Mouse (Mus musculus) hindbrain, postnatal 0 days (tissue): Measurements from ENCODE around the gene Gm49321. TPM values are rescaled to one million over a fixed set of nuclear protein-coding genes. Genes with fewer than 3 reads are reported as not detected.

Experiments
- ATAC-seq: fragments of 200-750 bp; cut with Nextera tagmentation; 2 replicates; pipeline ENCODE4 v1.8.0; 2017; ENCODE audit warnings: mild to moderate bottlenecking, moderate TSS enrichment, moderate library complexity
- DNase-seq: peaks from one replicate; pipeline ENCODE4 v3.0.0-alpha.2; 2015; ENCODE audit warnings: low spot score
- H3K27ac ChIP-seq: fragments of 300-500 bp; sonication (generic); 2 replicates; pipeline ENCODE4 v1.5.1; 2014; ENCODE audit warnings: mild to moderate bottlenecking
- H3K27me3 ChIP-seq: fragments of 300-500 bp; sonication (generic); 2 replicates; pipeline ENCODE4 v1.6.1; 2014; ENCODE audit warnings: low read length, mixed read lengths; ENCODE audit not compliant: insufficient read depth
- H3K36me3 ChIP-seq: fragments of 300-500 bp; sonication (generic); 2 replicates; pipeline ENCODE4 v1.6.1; 2014; ENCODE audit warnings: low read length, mixed read lengths; ENCODE audit not compliant: insufficient read depth
- H3K4me1 ChIP-seq: fragments of 300-500 bp; sonication (generic); 2 replicates; pipeline ENCODE4 v1.6.1; 2014; ENCODE audit warnings: antibody characterized with exemption, low read length, mixed read lengths; ENCODE audit not compliant: insufficient read depth
- H3K4me2 ChIP-seq: fragments of 300-500 bp; sonication (generic); 2 replicates; pipeline ENCODE4 v1.6.1; 2014; ENCODE audit warnings: low read depth, mild to moderate bottlenecking, low read length, moderate library complexity, mixed read lengths
- H3K4me3 ChIP-seq: fragments of 300-500 bp; sonication (generic); 2 replicates; pipeline ENCODE4 v1.5.1; 2014; ENCODE audit warnings: low read length
- H3K9ac ChIP-seq: fragments of 300-500 bp; sonication (generic); replicated peaks from 2 replicates; pipeline ENCODE4 v1.6.1; 2014; ENCODE audit warnings: mild to moderate bottlenecking, low read length, moderate library complexity, mixed read lengths
- H3K9me3 ChIP-seq: fragments of 300-500 bp; sonication (generic); 2 replicates; pipeline ENCODE4 v1.6.1; 2016; ENCODE audit warnings: low read length, mixed read lengths
- CTCF ChIP-seq: IDR thresholded peaks from 2 replicates; pipeline ENCODE4 v1.5.1; 2016; ENCODE audit warnings: antibody characterized with exemption, control low read depth, low read depth
- WGBS: fragments of 180-500 bp; shearing (Covaris S2); extraction: QIAGEN DNeasy Blood & Tissue Kit; methylation state at CpG from one replicate; pipeline ENCODE4 v1.1.7; 2014; 5-methylcytosine and 5-hydroxymethylcytosine counted together
- polyA plus RNA-seq: library from polyadenylated mRNA; unstranded; fragments of >200 nt; fragmentation: Nextera tagmentation; extraction: Ambion mirVana; gene quantifications from 2 replicates; pipeline ENCODE4 v1.2.1, GENCODE M21; 2015
- total RNA-seq: library from RNA; depleted of rRNA; stranded (reverse); fragments of >200 nt; gene quantifications from 2 replicates; pipeline ENCODE4 v1.2.3, GENCODE M21; 2014; rRNA removed

The Gm49321 gene
- total and polyA plus RNA-seq, 2 experiments from 2014 or later = 14.8 TPM; not detected in 1

DNA sequence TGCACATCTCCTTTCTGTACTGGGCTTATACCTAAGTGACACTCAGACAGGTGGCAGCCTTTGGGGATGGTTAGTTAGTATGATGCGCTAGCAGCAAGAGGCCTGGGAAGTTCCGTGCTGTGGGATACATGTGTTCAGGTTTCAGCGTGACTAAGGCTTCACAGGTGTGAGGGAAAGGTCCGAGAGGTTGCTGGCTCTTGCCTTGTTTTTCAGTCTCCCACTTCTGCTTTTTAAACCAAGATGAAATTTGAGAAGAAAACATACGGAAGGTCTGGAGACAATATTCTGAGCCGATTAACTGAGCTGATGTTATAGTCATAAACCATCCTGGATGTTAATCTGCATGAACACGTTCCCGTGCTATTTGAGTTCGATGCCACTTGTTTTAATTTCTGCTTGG, 65.0 kb downstream of the Gm49321 start:
- Histone ChIP-seq H3K27ac (no peak overlapping the region), H3K4me2 (no peak overlapping the region), H3K4me1 (no peaks in the 10 kb centered on the region), H3K36me3 (no peaks in the 10 kb centered on the region), H3K9me3 (no peaks in the 10 kb centered on the region), H3K27me3 (no peaks in the 10 kb centered on the region), H3K4me3 (no peak overlapping the region), H3K9ac (no peak overlapping the region)
- DNase-seq (no peak), ATAC-seq (no peak)
- WGBS = 89% methylated on average over 9 of the region's 9 CpGs
- no peak for TF ChIP-seq CTCF

DNA sequence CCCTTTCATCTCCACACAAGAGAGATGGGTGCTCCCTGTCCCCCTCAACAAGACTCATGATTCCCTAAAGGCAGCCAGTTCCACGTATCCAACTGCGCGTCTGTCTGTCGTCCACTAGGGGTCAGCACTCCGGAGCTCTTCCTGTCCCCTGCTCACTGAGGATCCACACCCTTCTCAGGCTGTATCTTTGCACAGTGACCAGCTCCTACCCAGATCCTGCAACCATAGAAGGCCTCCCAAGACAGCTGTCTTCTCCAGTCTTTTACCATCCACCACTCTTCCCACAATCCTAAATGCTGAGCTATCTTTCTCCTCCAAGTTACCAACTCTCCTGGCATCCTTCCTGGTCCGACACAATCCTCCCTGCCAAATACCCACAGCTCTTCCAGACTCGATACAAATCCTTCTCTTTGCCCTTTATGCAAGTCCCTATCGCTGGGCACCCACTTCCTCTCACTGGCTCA, 72.0 kb downstream of the Gm49321 start:
- peak; percentile 87 for TF ChIP-seq CTCF
- no peaks in the 10 kb centered on the region for H3K36me3 ChIP-seq
- H3K9me3 ChIP-seq = no peaks in the 10 kb centered on the region
- peak; percentile 79 for ATAC-seq
- DNase-seq = peak; percentile 60
- H3K27ac ChIP-seq = no peak overlapping the region
- no peak overlapping the region for H3K4me3 ChIP-seq
- no peak overlapping the region for H3K9ac ChIP-seq
- WGBS = 17% methylated on average over 8 of the region's 8 CpGs
- no peaks in the 10 kb centered on the region for H3K27me3 ChIP-seq
- no peak overlapping the region for H3K4me2 ChIP-seq
- H3K4me1 ChIP-seq = no peaks in the 10 kb centered on the region

DNA sequence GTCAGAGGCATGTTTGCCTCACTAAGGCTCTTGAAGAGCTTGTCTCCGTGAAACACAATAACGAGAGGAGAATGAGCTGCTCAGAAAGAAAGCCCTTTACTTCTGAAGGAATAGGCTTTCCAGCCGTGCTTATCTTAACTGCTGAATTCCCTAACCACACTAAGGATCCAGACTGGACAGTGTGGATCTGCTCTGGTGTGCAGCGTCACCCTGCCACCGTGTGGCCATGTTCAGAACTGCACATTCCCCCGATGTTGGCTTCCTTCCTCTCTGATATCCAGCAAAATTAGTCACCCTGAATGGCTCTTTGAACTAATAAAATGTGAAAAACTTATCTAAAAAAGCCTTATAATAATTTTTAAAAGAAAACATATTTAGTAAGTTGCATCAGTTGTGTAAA, 76.3 kb downstream of the Gm49321 start:
- Histone ChIP-seq H3K36me3 (no peaks in the 10 kb centered on the region), H3K27ac (no peak overlapping the region), H3K4me2 (peak overlapping the region; percentile 1; the same call in 1 of the 2 replicates), H3K4me1 (no peaks in the 10 kb centered on the region), H3K9ac (no peak overlapping the region), H3K4me3 (no peak overlapping the region), H3K9me3 (no peaks in the 10 kb centered on the region), H3K27me3 (no peaks in the 10 kb centered on the region)
- ATAC-seq (peak; percentile 82), DNase-seq (peak; percentile 84)
- peak; percentile 97 for TF ChIP-seq CTCF
- 1% methylated on average over 6 of the region's 6 CpGs for WGBS

DNA sequence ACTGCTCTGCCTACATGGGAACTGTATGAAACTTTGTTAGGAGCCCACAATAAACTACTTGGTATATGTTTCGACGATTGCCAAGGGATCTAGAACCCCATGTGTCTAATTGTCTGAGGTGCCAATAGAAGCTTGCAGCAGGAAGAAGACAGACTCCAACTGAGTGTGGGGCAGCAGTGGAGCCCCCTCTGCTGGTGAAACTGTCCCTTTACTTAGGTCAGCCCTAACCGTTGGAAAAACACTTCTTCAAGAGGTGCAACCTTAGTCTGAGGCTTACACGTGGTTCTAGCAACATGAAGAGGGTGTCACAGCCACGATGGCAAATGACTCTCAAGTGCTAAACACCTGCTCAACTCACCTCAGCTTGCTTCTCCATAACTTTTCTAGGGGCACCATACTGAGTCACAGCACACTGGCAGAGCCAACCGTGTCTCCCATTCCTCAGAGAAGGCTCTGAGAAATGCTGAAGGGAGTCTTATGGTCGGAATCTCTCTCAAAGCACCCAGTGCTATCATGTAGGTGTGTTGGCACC, 77.4 kb downstream of the Gm49321 start:
- Histone ChIP-seq H3K9ac (no peak overlapping the region), H3K4me2 (no peak overlapping the region), H3K36me3 (no peaks in the 10 kb centered on the region), H3K4me1 (no peaks in the 10 kb centered on the region), H3K9me3 (no peaks in the 10 kb centered on the region), H3K4me3 (no peak overlapping the region), H3K27ac (no peak overlapping the region), H3K27me3 (no peaks in the 10 kb centered on the region)
- no peak for ATAC-seq
- 63% methylated on average over 7 of the region's 7 CpGs for WGBS
- peak; percentile 55 for TF ChIP-seq CTCF
- DNase-seq = no peak

DNA sequence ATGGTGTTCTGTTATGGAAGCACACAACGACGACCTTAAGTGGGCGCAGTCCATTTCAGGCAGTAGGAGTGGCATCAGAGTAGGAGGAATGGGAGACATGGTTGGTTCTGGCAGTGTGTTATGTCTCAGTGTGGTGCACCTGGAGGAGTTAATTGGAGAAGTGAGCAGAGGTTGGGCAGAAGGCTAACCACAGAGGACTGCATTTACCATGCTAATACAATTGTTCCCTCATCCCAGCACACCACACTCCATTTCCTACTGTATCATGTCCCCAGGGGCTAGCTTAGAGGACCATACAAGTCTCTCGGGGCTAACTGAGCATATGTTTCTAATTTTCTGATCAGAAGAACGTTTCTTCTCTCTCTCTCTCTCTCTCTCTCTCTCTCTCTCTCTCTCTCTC, 78.0 kb downstream of the Gm49321 start:
- 72% methylated on average over 5 of the region's 5 CpGs for WGBS
- Histone ChIP-seq H3K9me3 (no peaks in the 10 kb centered on the region), H3K27ac (no peak overlapping the region), H3K9ac (no peak overlapping the region), H3K4me2 (no peak overlapping the region), H3K36me3 (no peaks in the 10 kb centered on the region), H3K27me3 (no peaks in the 10 kb centered on the region), H3K4me3 (no peak overlapping the region), H3K4me1 (no peaks in the 10 kb centered on the region)
- no peak for TF ChIP-seq CTCF
- DNase-seq (no peak), ATAC-seq (no peak)

Other genes starting within 250 kb of the Gm49321 start
- gene Hif1a, start 36.3 kb upstream of the Gm49321 start, total RNA-seq = 95.3 and 109 TPM in 2 replicates
- 62.1 and 66.5 TPM in 2 replicates for gene Hif1a, start 36.3 kb upstream of the Gm49321 start, polyA plus RNA-seq
- gene Snapc1, start 26.8 kb downstream of the Gm49321 start, total RNA-seq = 11.1 and 12.8 TPM in 2 replicates
- 21.4 and 22.9 TPM in 2 replicates for gene Snapc1, start 26.8 kb downstream of the Gm49321 start, polyA plus RNA-seq
- 70.3 and 90.9 TPM in 2 replicates for gene Syt16, start 60.0 kb downstream of the Gm49321 start, total RNA-seq
- gene Syt16, start 60.0 kb downstream of the Gm49321 start, polyA plus RNA-seq = 65.3 and 67.6 TPM in 2 replicates